Mouse (Mus musculus): ENCODE data around the gene Olfr1118.
"Not testable (repeated sequence)": the region's sequence is repeated elsewhere in the genome, so short reads cannot be mapped to it uniquely, and the experiment has no call there.

Olfr1118 gene

DNA sequence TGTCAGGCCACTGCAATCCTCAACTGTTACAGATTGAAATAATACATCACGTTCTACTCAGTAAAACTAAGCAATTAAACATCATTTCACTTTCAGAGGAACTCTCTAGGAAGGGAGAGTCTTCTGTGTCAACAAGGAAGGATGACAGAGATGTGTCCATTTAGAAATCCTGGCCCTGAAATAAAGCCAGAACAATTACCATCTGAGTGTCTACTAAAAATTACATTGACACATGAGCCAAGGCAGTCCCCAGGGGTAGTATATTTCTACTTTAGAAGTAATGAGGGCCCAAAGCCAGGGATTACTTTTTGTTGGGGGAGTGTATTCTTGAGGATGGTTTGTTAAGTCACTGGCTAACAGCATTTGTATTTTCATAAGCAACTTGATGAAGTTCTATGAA lies at the start of gene Olfr1118:
Olfr1118 (plus strand) TSS at position 301 of the 400 bp plus-strand sequence.
- no peak for DNase-seq (ENCODE audit: low spot score)

DNA sequence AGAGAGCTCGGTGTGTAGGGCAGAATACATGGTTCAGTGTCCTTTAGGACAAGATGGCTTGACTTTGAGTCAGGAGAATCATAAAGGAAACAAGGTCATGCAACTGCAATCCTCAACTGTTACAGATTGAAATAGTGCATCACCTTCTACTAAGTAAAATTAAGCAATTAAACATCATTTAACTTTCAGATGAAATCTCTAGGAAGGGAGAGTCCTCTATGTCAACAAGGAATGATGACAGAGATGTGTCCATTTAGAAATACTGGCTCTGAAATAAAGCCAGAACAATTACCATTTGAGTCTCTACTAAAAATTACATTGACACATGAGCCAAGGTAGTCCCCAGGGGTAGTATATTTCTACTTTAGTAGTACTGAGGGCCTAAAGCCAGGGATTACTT lies 40.1 kb upstream of the Olfr1118 start, which contains the start of gene Olfr1116:
Olfr1116 (plus strand) TSS at position 301 of the 400 bp plus-strand sequence.
- DNase-seq (ENCODE audit: low spot score), result no peak

DNA sequence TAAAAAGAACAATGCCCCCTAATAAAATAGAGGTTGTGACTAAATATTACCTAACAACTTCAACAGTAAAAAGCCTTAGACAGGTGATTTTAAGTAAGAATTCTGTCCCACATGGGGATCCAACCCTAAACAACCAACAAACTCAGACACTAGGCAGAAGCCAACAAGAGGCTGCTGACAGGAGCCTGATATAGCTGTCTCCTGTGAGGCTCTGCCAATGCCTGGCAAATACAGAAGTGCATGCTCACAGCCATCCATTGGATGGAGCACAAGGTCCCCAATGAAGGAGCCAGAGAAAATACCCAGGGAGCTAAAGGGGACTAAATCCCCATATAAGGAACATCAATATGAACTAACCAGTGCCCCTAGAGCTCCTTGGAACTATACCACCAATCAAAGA lies 13.4 kb upstream of the Olfr1118 start:
- not testable (repeated sequence) for DNase-seq (ENCODE audit: low spot score)

DNA sequence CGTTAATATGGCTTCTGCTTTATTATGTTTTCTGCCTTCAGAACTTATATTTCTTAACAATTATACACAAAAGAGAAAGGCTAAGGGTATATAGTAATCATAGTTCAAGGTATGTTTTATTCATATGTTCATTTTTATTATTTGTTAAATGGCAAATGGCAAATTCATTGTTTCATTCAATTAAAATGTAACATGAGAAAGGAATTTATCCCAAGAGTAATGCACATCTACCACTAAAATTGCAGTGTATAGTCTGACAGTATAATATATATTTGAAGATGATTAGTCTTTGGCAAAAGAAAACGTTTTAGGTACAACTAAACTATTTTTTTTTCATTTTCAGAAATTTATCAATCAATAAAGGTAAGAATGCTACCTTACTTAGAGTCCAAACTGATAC lies 47.1 kb downstream of the Olfr1118 start, which contains the start of gene Olfr1120:
Olfr1120 (plus strand) TSS at position 301 of the 400 bp plus-strand sequence.
- DNase-seq (ENCODE audit: low spot score), result no peak

DNA sequence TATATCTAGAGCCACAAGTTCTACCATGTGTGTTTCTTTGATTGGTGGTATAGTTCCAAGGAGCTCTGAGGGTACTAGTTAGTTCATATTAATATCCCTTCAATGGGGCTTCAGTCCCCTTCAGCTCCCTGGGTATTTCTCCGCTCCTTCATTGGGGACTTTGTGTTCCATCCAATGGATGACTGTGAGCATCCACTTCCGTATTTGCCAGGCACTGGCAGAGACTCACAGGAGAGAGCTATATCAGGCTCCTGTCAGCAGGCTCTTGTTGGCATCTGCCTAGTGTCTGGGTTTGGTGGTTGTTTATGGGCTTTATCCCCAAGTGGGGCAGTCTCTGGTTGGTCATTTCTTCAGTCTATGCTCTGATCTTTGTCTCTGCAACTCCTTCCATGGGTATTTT lies 52.7 kb downstream of the Olfr1118 start:
- not testable (repeated sequence) for DNase-seq (ENCODE audit: low spot score)

Data from urinary bladder, postnatal 10 days (tissue).